Mouse (Mus musculus): ENCODE measurements around the gene Erf.
A peak's percentile ranks its signal among the peaks of the same experiment; 100 is the strongest.

The Erf gene

DNA sequence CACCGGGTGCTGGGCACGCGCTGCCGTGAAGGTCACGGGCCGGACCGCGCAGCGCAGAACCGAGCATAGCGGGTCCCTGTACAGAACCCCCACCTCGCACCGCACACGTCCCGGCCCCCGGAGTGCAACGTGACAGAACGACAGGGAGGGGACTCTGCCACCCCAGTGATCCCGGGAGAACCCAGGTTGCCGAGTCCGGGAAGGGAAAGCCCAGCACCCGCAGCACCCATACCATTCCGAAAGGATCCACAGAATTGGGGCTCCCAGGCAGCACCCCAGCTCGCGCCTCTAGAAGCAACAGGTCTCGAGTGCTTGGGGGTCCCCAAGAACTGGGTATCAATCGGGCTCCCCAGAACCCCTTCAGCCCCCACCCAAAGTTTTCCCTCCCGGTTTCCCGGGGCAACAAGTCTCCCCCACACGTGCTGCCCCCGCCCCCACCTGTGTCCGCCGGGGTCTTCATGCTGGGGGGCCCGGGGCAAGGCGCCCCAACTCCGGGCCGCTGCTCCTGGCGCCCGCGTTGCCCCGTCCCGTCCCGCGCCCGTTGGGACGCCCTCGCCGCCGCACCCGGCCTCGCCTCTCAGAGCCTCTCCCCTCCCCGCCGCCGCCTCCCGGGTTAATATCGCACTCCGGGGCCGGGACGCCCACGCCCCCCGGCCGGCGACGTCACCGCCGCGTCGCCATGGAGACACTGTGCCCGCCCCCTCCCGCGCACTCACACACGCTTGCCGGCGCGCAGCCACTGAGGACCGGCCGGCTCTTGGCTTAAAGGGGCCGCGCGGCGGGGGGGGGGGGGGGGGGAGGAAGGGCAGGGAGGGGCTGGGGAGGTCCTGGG, at the start of gene Erf:
Gene Erf (minus strand): TSS at position 621 of the 832 bp plus-strand sequence.
- peak; percentile 93 to 96 for DNase-seq (ENCODE audit: low spot score in 2 of 2)

DNA sequence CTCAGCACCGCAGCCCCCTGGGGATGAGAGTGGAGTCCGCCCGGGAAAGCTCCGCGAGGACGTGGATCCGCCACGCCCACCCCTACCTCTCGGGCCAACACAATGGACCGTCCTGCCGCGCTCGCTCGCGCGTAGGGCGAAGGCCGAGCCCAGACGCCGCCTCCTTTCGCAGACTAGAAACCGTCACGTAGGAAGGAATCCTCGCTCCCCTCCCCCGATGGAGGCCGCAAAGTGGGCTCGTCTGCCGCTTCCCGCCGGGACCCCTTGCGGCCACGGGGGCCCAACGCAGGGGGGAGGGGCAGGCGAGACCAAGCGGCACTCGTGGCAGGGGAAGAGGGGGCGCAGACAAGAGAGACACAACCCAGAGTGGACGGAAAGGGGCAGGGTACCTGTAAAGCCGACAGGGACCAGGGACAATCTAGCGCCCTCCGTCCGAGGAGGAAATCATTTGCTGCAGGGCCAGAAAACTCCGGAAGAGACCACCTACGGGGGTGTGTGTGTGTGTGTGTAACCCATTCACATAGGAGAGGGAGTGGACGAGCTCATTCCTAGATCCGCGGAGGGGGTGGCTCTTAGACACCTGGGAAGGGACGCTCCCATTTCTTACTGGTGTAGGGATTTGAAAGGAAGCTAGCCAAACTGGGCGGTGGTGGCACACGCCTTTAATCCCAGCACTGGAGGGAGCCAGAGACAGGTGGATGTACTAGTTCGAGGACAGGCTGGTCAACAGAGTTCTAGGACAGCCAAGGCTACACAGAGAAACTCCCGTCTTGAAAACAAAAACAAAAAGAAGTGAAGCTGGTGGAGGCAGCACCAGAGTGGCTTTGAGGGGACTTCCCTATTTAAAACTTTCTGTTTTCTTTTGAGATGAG, 47.1 kb upstream of the Erf start, which contains the start of gene Pafah1b3:
Gene Pafah1b3 (minus strand): TSS at position 533 of the 872 bp plus-strand sequence.
- DNase-seq (ENCODE audit: low spot score in 2 of 2): peak; percentile 70 to 74

DNA sequence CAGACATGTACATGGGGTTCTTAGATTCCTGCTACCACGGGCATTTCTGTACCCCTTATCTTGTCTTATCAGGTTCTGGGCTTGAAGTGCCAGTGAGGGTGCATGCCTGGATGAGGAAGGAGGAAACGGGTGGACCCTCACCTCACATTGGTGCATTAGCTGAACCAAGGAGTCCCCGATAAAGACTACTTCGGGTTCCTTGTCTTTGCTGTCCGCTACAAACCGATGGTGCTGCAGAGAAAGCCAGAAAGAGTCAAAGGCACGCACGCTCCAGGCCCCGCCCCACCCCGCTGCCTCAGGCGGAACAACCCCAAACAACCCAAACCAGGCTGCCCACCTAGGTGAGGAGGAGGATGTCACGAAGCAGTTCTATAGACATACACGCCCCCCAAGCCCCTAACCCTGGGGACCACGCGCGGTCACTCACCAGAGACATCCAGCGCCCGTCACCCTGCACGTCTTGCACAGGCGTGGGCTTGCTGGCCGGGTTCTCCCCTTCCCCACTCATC, 46.4 kb upstream of the Erf start:
- no peak for DNase-seq (ENCODE audit: low spot score in 2 of 2)

DNA sequence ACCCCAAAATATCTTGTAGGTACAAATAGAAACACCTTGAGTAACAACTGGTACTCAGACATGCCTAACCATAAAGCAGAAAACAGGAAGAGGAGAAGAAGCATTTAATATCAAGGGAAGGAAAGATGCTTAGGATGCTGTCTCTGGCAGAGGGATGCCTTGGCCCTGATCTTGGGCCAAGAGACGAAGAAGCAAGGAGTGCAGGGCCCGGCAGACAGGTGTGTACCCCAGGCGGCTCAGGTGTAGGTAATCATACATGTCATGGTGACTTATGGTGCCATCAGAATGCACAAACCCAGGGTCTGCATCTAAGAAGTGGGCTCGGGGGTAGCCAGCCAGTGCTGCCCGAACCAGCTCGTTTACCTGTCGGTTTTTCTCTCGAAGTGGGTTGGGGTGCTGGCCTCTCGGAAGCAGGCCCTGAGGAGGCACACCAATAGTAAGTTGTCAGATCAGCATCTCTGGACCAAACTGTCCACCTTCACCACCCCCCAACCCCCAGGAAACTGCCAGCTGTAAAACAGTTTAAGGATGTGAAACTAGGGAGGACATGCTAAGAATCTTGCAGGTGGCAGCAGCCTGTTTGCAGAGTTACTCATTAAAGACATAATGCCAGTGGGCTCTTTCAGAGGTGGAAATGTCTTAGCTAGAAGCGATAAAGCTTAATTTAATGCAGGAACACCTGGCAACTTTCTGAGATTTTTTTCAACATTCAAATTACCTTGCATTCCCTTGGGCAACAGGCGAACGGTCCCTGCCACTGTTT, 44.6 kb upstream of the Erf start:
- no peak for DNase-seq (ENCODE audit: low spot score in 2 of 2)

DNA sequence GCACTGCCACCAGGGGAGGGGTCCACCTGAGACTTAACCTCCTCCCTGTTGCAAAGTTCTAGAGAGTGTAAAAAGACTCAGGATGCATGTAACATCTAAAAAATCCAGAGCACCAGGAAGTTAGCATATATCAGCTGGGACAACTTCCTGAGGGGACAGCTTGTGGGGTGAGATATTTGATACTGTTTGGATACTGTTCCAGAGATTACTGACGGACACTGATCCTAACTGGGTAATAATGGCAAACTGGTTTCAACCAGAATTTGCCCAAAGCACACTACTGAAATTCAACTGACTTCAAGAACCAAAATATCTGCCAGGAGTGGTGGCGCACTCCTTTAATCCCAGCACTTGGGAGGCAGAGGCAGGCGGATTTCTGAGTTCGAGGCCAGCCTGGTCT, 43.9 kb upstream of the Erf start:
- no peak for DNase-seq (ENCODE audit: low spot score in 2 of 2)

DNA sequence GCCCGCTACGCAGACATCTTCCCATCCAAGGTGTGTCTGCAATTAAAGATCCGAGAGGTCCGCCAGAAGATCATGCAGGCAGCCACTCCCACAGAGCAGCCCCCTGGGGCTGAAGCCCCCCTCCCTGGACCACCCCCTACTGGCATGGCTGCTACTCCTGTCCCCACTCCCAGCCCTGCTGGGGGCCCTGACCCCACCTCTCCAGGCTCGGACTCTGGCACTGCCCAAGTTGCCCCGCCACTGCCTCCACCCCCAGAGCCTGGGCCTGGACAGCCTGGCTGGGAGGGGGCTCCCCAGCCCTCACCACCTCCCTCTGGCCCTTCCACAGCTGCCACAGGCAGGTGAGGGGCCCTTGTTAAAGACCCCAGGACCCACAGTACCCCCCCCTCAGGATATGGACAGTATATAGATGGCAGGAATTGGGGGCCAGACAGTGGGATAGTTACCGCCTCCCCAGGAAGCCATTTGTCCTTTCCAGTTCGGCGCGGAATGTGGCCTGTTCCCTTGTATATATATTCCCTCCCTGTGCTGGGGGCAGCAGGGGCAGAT, 42.7 kb upstream of the Erf start:
- DNase-seq (ENCODE audit: low spot score in 2 of 2): no peak

DNA sequence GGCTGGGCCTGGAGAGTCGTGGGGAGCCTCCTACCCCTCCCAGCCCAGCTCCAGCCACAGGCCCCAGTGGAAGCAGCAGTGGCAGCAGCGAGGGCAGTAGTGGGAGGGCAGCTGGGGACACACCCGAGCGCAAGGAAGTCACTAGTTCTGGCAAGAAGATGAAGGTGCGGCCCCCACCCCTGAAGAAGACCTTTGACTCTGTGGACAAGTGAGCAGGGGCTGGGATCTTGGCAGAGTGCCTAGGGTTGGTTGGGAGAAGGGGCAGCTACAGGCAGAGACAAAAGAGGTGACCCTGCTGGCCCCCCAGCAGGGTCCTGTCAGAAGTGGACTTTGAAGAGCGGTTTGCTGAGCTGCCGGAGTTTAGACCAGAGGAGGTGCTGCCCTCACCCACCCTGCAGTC, 41.5 kb upstream of the Erf start:
- DNase-seq (ENCODE audit: low spot score in 2 of 2): no peak

DNA sequence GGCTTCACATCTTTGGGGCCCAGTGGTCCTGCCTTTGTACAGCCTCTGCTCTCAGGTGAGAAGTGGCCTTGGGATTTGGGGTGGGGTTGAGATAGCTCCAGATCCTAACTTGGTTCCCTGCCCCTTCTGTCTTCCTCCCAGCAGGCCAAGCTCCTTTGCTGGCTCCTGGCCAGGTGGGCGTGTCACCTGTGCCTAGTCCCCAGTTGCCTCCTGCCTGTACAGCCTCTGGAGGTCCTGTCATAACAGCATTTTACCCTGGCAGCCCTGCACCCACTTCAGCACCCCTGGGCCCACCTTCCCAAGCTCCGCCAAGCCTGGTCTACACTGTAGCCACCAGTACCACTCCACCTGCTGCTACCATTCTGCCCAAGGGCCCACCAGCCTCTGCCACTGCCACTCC, 40.4 kb upstream of the Erf start:
- no peak for DNase-seq (ENCODE audit: low spot score in 2 of 2)

DNA sequence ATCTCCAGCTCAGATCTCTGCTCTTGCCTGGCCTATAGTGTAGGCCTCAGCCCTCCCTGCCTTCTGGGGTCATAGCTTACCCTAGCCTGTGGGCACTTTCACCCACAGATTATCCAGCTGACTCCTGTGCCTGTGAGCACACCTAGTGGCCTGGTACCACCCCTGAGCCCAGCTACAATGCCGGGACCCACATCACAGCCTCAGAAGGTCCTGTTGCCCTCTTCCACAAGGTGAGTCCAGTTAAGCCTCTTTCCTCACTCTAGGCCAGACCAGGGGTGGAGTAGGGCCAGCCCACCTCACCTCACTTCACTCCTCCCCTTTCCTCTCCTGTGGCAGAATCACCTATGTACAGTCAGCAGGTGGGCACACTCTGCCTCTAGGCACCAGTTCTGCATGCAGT, 39.9 kb upstream of the Erf start:
- no peak for DNase-seq (ENCODE audit: low spot score in 2 of 2)

DNA sequence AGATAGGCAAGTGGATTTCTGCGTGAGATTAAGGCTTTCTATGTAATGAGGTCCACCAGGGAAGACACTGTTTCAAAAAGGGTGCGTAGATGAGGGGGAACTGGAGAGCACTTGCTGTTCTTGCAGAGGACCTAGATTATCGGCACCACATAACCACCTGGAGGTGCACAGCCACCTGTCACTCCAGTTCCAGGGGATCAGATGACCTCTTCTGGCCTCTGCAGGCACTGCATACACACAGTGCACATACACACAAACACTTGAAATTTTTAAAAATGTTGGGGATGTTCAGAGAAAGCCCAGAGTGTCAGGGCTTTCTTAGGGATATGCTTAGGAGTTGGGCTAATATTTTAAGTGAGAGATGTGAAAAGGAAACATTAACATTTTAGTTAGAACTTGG, 39.4 kb upstream of the Erf start:
- no peak for DNase-seq (ENCODE audit: low spot score in 2 of 2)

DNA sequence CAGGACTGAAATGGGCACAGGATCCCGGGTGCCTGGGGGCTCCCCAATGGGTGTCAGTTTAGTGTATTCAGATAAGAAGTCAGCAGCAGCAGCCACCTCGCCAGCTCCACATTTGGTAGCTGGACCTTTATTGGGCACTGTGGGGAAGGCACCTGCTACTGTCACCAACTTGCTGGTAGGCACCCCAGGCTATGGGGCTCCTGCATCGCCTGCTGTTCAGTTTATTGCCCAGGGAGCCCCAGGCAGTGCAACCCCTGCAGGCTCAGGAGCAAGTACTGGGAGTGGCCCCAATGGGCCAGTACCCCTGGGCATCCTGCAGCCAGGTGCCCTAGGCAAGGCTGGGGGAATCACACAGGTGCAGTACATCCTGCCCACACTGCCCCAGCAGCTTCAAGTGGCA, 38.2 kb upstream of the Erf start:
- DNase-seq (ENCODE audit: low spot score in 2 of 2): no peak

DNA sequence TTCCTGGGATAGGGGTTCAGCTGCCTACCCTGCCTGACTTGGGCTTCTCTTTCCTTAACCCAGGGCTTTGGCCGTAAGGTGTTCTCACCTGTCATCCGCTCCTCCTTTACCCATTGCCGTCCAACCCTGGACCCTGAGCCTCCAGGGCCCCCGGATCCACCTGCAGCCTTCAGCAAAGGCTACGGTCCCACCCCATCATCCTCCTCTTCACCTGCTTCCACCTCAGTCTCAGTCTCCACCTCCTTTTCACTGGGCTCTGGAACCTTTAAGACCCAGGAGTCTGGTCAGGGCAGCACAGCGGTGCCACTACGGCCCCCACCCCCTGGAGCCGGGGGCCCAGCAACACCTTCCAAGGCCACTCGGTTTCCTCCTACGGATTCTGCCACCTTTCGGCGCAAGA, 37.5 kb upstream of the Erf start:
- DNase-seq (ENCODE audit: low spot score in 2 of 2): no peak

DNA sequence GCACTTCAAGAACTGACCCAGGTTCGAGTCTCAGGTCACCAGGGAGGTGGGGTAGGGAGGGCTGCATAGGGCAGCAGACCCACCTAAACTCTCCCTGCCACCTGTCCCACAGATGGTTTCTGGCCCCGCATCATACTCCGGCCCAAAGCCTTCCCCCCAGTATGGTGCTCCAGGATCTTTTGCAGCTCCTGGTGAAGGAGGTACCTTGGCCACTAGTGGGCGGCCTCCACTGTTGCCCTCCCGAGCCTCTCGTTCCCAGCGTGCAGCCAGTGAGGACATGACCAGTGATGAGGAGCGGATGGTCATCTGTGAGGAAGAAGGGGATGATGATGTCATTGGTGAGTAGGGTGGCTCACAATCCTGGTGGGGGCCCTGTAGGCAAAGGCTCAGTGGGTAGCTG, 36.4 kb upstream of the Erf start:
- no peak for DNase-seq (ENCODE audit: low spot score in 2 of 2)

DNA sequence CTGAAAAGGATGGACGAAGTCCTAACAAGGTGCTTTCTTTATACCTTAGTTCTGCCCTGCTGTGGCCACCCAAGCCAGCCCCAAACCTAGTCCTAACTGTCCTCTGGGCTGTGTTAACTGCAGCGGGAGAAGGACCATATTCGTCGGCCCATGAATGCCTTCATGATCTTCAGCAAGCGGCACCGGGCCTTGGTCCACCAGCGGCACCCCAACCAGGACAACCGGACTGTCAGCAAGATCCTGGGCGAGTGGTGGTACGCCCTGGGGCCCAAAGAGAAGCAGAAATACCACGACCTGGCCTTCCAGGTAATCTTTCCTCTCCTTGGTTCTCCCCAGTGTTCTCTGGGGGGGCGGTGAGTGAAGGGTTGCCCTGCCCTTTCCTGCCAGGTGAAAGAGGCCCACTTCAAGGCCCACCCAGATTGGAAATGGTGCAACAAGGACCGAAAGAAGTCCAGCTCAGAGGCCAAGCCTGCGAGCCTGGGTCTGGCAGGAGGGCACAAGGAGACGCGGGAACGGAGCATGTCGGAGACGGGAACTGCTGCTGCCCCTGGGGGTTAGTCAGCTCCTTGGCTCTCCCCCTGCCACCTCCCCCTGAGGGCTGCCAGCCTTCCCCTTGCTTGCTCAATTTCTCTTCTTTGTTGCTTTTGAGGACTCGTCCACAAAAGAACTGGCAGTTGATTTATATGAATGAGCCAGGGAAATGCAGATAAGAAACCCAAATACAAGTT, 35.1 kb upstream of the Erf start:
- DNase-seq (ENCODE audit: low spot score in 2 of 2): no peak

DNA sequence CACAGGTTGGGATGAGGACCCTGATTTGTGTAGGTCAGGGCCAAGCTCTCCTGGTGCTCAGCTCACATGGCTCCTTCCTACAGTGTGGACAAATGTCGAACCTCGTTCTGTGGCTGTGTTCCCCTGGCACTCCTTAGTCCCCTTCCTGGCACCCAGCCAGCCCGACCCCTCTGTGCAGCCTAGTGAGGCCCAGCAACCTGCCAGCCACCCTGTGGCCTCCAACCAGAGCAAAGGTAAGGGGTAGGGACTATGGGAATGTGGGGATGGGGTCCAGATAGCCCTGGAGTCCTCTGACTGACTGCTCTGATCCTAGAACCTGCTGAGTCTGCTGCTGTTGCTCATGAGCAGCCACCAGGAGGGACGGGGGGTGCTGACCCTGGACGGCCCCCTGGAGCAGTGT, 34.2 kb upstream of the Erf start:
- no peak for DNase-seq (ENCODE audit: low spot score in 2 of 2)

DNA sequence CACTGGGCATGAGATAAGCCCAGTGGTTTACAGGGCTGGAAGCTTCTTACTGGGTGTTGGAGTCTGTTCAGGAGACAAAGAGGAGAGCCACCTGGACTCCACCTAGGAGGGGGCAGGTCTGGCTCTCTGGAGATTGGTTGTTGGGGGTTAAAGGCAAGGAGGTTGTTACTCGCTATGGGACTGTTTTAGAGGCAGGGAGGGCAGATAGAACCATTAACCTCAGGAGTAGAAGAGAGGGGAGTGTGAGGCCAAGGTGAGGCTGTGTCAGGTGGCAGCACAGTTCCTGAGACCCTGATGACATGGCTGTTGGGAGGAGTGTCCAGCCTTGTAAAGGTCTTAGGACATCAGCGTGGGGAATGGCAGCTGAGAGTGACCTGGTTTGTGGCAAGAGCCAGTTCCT, 33.6 kb upstream of the Erf start:
- no peak for DNase-seq (ENCODE audit: low spot score in 2 of 2)

DNA sequence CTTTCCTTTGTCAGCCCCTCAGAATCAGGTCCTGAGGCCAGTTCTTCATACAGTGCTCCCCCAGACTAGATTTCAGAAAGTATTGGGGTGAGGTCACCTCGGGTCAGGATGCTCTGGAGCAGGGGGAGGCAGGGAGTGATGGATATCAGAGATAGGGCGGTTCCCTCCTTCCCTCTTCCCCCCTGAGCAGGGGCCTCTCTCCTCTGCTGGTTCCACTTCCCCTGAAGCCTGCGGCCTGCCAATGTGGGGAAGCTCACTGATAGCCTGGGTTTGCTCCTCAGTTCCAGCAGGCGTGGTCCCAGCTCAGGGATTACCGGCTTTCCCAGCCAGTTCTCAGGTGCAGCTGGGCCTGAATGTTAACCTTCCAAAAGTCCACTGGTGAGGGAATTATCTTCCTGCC, 33.1 kb upstream of the Erf start:
- no peak for DNase-seq (ENCODE audit: low spot score in 2 of 2)

DNA sequence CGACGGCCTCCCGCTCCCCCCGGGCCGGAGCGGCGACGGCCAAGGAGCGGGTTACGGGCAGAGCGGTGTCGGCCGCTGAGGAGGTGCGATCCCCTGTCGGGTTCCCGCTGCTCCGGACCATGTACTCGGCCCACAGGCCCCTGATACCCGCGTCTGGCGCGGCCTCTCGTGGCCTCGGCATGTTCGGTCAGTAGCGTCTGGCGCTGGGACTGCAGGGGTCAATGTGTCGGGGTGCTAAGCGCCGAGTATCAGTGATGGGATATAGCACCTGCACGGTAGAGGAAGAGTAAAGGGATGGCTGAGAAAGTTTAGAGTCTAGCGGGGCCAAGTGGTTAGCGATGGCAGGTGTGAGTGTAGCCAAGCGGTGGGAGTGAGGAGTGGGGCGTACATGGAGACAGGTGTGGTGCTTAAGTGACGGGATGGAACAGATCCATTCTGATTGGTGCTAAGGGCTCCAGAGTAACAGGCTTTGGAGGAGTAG, 32.2 kb upstream of the Erf start:
- DNase-seq (ENCODE audit: low spot score in 2 of 2): peak in 1 of 2 experiments; percentile 67

DNA sequence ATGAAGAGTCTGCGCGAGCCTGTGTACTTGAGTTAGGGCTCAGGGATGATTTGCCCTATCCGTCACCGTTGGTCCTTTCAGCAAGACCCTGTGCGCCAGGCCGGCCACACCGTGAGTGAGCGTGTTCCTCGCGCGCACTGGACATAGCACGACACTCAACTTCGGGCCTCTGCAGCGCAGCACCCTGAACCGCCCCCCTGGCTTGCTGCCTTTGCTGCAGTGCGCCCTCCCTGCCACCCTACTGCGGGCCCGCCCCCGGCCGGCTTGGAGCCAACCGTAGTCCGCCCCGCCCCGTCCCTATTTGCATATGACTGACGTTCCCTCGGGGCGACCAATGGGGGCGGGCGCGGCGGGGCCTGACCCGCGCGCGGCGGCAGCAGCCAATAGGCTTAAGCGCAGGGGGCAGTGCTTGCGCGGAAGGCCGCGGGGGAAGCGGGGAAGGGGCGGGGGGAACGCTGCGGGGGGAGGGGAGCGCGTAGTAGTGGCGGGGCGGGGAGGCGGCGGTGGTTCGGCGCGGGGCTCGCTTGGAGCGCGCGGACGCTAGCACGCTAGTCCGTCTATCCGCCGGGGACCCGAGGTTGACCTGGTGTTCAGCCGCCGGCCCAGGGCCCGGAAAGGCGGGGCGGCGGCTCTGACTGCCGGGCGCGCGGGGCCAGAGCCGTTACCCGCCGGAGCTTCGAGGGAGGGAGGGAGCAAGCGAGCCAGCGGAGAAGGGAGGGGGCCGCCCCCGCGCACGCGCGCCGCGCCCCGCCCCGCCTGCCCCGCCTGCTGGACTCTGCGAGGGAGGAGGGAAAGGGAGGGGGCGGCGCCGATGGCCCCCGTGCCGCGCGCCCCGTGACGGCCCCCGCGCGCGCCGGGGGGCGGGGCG, 31.4 kb upstream of the Erf start:
- peak; percentile 96 to 98 for DNase-seq (ENCODE audit: low spot score in 2 of 2)
